ENCODE assay signal across 10 mouse cellular contexts in the genomic region with DNA sequence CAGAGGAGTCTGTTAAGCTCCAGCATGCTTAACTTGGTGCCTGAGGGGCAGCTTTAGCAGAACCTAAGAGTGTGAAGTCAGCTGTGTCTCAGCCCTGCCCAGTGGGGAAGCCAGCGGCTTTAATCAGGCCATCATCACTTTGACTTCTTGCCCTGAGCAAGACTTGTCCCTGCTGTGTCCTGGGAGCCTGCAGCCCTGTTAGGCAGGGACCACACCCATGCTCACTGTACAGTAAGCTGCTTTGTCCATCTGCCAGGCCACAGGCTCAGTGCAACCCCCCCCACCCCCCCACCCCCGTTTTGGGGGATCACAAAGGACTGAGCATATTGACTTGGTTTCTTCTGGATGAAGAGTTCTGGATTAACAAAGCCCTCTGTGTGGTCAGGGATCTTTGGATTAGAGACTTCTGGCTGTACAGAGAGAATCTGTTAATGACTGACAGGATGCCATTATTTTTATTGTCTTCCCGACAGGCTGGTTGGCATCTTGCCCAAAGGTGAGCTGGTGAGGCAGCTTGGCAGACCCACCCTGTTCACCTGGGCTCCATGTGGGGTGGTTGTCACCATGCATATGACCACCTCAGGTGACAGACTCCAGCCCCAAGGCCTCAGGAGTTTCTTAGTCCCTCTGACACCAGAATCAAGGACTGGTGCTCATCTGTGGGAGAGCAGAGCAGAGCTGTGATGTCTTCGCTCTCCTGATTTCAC. TPM values are rescaled to one million over a fixed set of nuclear protein-coding genes. Genes with fewer than 3 reads are reported as not detected.
DNase-seq lines count a peak whose midpoint lies in the region; ATAC-seq lines count a peak whose summit lies in the region.
"Had no signal": no experiment of that assay in that cellular context is flagged by ENCODE, and none has a peak within 500 bp of the region (broad histone marks: within the 10 kb centered on the region; RNA-seq: fewer than 3 reads in every experiment).

No protein-coding gene starts in this region.

- 0 out of 2 replicates have a peak overlapping the region, but pooled peaks have one; percentile 22 for H3K9ac ChIP-seq in liver, embryonic 13.5 days
- peak overlapping the region; percentile 55; the same call in 1 of the 2 replicates for H3K9ac ChIP-seq in embryonic facial prominence, embryonic 13.5 days
- H3K9ac ChIP-seq in stomach, embryonic 15.5 days: no peak overlapping the region
- H3K9ac ChIP-seq: forebrain, embryonic 15.5 days had no signal

- ATAC-seq in liver, embryonic 13.5 days (ENCODE audit: low read depth): no peak
- no peak for ATAC-seq in embryonic facial prominence, embryonic 13.5 days (ENCODE audit: insufficient number of reproducible peaks, insufficient read depth, low FRiP score, low TSS enrichment, low read depth)
- no peak for ATAC-seq in stomach, embryonic 15.5 days (ENCODE audit: insufficient read depth, low FRiP score, low read depth)
- no peak for ATAC-seq in activated CD4-positive, CD25-positive, alpha-beta regulatory T cell, adult 4 months
- ATAC-seq: forebrain, embryonic 15.5 days had no signal

- H3K27me3 ChIP-seq in liver, embryonic 13.5 days: no peaks in the 10 kb centered on the region
- H3K27me3 ChIP-seq in embryonic facial prominence, embryonic 13.5 days: no peaks in the 10 kb centered on the region
- no peaks in the 10 kb centered on the region for H3K27me3 ChIP-seq in stomach, embryonic 15.5 days (replicated peaks)
- H3K27me3 ChIP-seq: forebrain, embryonic 15.5 days had no signal

- peaks cover 80% of the 10 kb centered on the region for H3K36me3 ChIP-seq in liver, embryonic 13.5 days
- H3K36me3 ChIP-seq in embryonic facial prominence, embryonic 13.5 days: peaks cover 63% of the 10 kb centered on the region
- H3K36me3 ChIP-seq in stomach, embryonic 15.5 days: peaks cover 18% of the 10 kb centered on the region

- no peak overlapping the region for H3K4me3 ChIP-seq in liver, embryonic 13.5 days (replicated peaks)
- H3K4me3 ChIP-seq in embryonic facial prominence, embryonic 13.5 days: no peak overlapping the region
- no peak overlapping the region for H3K4me3 ChIP-seq in stomach, embryonic 15.5 days (replicated peaks)
- H3K4me3 ChIP-seq: forebrain, embryonic 15.5 days had no signal

- DNase-seq in liver, embryonic 13.5 days: no peak
- DNase-seq in liver: no peak
- peak; percentile 41 for DNase-seq in kidney, postnatal 14 days
- no peak for DNase-seq in urinary bladder, postnatal 10 days (ENCODE audit: low spot score)
- DNase-seq: cerebellum, adult 18-20 months; heart, postnatal 4 days had no signal

- no peak overlapping the region for H3K4me2 ChIP-seq in liver, embryonic 13.5 days
- H3K4me2 ChIP-seq in embryonic facial prominence, embryonic 13.5 days: no peak overlapping the region
- no peak overlapping the region for H3K4me2 ChIP-seq in stomach, embryonic 15.5 days
- H3K4me2 ChIP-seq: forebrain, embryonic 15.5 days had no signal

- H3K27ac ChIP-seq in liver, embryonic 13.5 days: no peak overlapping the region; the same call in 1 of the 2 replicates
- H3K27ac ChIP-seq in embryonic facial prominence, embryonic 13.5 days: no peak overlapping the region
- H3K27ac ChIP-seq in stomach, embryonic 15.5 days: peak overlapping the region; percentile 48
- H3K27ac ChIP-seq: forebrain, embryonic 15.5 days had no signal

- H3K9me3 ChIP-seq in liver, embryonic 13.5 days (replicated peaks): no peaks in the 10 kb centered on the region
- H3K9me3 ChIP-seq in embryonic facial prominence, embryonic 13.5 days: no peaks in the 10 kb centered on the region
- no peaks in the 10 kb centered on the region for H3K9me3 ChIP-seq in stomach, embryonic 15.5 days
- H3K9me3 ChIP-seq: forebrain, embryonic 15.5 days had no signal

- 56% methylated on average over 4 of the region's 4 CpGs for WGBS in liver, embryonic 13.5 days (ENCODE audit: insufficient replicate concordance)
- 48% methylated on average over 4 of the region's 4 CpGs for WGBS in embryonic facial prominence, embryonic 13.5 days
- 52% methylated on average over 4 of the region's 4 CpGs for WGBS in stomach, embryonic 15.5 days

- peaks cover 72% of the 10 kb centered on the region for H3K4me1 ChIP-seq in liver, embryonic 13.5 days (replicated peaks)
- peaks cover 34% of the 10 kb centered on the region for H3K4me1 ChIP-seq in embryonic facial prominence, embryonic 13.5 days
- H3K4me1 ChIP-seq in stomach, embryonic 15.5 days: peaks cover 30% of the 10 kb centered on the region

RNA-seq across cellular contexts. Expression of gene Pgs1, which starts 23.9 kb away (rescaled TPM):
- polyA plus RNA-seq in liver, embryonic 13.5 days (2015; fragmentation: Nextera tagmentation; extraction: Ambion mirVana): 18.1 and 19.4 TPM in 2 replicates
- polyA plus RNA-seq in embryonic facial prominence, embryonic 13.5 days (2015; fragmentation: Nextera tagmentation; extraction: Ambion mirVana): 37.4 and 39.5 TPM in 2 replicates
- polyA plus RNA-seq in stomach, embryonic 15.5 days (2015; fragmentation: Nextera tagmentation; extraction: Ambion mirVana): 31.7 and 34.6 TPM in 2 replicates
- 10 to 100 TPM; 34.6 to 38.3 TPM for polyA plus RNA-seq in activated CD4-positive, CD25-positive, alpha-beta regulatory T cell, adult 4 months (2017; shearing (Covaris generic))

RNA-seq across cellular contexts. Expression of gene Socs3, which starts 40.2 kb away (rescaled TPM):
- 6.7 and 6.9 TPM in 2 replicates for polyA plus RNA-seq in liver, embryonic 13.5 days (2015; fragmentation: Nextera tagmentation; extraction: Ambion mirVana)
- polyA plus RNA-seq in embryonic facial prominence, embryonic 13.5 days (2015; fragmentation: Nextera tagmentation; extraction: Ambion mirVana): 12.7 and 15.0 TPM in 2 replicates
- 16.0 and 18.5 TPM in 2 replicates for polyA plus RNA-seq in stomach, embryonic 15.5 days (2015; fragmentation: Nextera tagmentation; extraction: Ambion mirVana)
- 10 to 100 TPM; 42.5 to 43.1 TPM for polyA plus RNA-seq in activated CD4-positive, CD25-positive, alpha-beta regulatory T cell, adult 4 months (2017; shearing (Covaris generic))
